In genomic region chr11:52227053-52227452, GRCm38 (mm10) we compare ENCODE assay signal across 35 mouse cellular contexts. TPM values are rescaled to one million over a fixed set of nuclear protein-coding genes. Genes with fewer than 3 reads are reported as not detected.
DNase-seq lines count a peak whose midpoint lies in the region; ATAC-seq and TF ChIP-seq lines count a peak whose summit lies in the region.
"Had no signal": no experiment of that assay in that cellular context is flagged by ENCODE, and none has a peak within 500 bp of the region (broad histone marks: within the 10 kb centered on the region; RNA-seq: fewer than 3 reads in every experiment).

No protein-coding gene starts in this region.

- TF ChIP-seq CTCF in kidney, adult 2 months (conservative IDR thresholded peaks at IDR 0.05; ENCODE audit: insufficient read depth, insufficient read length, low read depth, low read length): no peak
- TF ChIP-seq CTCF in heart, adult 2 months (IDR thresholded peaks at IDR 0.05): no peak

- H3K79me2 ChIP-seq in heart, adult 2 months (replicated peaks; ENCODE audit: control insufficient read depth, insufficient read depth, low read length): 0 out of 2 replicates have a peak, but pooled peaks cover under 1% of the 10 kb centered on the region

- peak overlapping the region; percentile 19; the same call in 1 of the 2 replicates for H3K9ac ChIP-seq in embryonic facial prominence, embryonic 14.5 days (ENCODE audit: low read depth, low read length)
- H3K9ac ChIP-seq in ES-E14 (ENCODE audit: insufficient read depth, low read depth, low read length, poor library complexity, severe bottlenecking): peak overlapping the region; percentile 20; the same call in 1 of the 2 replicates
- no peak overlapping the region for H3K9ac ChIP-seq in heart, adult 2 months (ENCODE audit: low read depth, low read length)
- H3K9ac ChIP-seq: embryonic facial prominence, embryonic 12.5 days; forebrain, embryonic 12.5 days; forebrain, embryonic 15.5 days; hindbrain, embryonic 12.5 days; hindbrain, embryonic 15.5 days had no signal

- in situ Hi-C loops in ES-E14 (cut with MboI; ENCODE audit: low sequenced_read_pairs in 2 of 2, unreplicated experiment in 2 of 2): no loop called here

- no peaks in the 10 kb centered on the region for H3K36me3 ChIP-seq in embryonic facial prominence, embryonic 14.5 days (ENCODE audit: control insufficient read depth, insufficient read depth, low read length)
- H3K36me3 ChIP-seq in embryonic facial prominence, embryonic 10.5 days (replicated peaks): no peaks in the 10 kb centered on the region
- H3K36me3 ChIP-seq in kidney, adult 2 months (ENCODE audit: control insufficient read depth, insufficient read depth, low read length): no peaks in the 10 kb centered on the region
- no peaks in the 10 kb centered on the region for H3K36me3 ChIP-seq in ES-E14 (ENCODE audit: control insufficient read depth, insufficient read depth, low read length, poor library complexity, severe bottlenecking)
- no peaks in the 10 kb centered on the region for H3K36me3 ChIP-seq in heart, adult 2 months (ENCODE audit: control insufficient read depth, insufficient read depth, low read length)
- H3K36me3 ChIP-seq: embryonic facial prominence, embryonic 12.5 days; forebrain, embryonic 12.5 days; forebrain, embryonic 15.5 days; G1E; hindbrain, embryonic 12.5 days; hindbrain, embryonic 15.5 days had no signal

- intact Hi-C loops in heart, adult 2 months (cut with DNase I): loop anchor here (10.0 kb wide), 1 partner anchor 118 kb away; no protein-coding TSS in a partner anchor

- peaks cover 5% of the 10 kb centered on the region for H3K4me1 ChIP-seq in embryonic facial prominence, embryonic 14.5 days (ENCODE audit: control insufficient read depth, insufficient read depth, low read length)
- H3K4me1 ChIP-seq in embryonic facial prominence, embryonic 10.5 days: peaks cover 17% of the 10 kb centered on the region
- H3K4me1 ChIP-seq in kidney, adult 2 months (ENCODE audit: control insufficient read depth, insufficient read depth, low read length): peaks cover 17% of the 10 kb centered on the region; the same call in 1 of the 2 replicates
- peaks cover 9 to 16% of the 10 kb centered on the region in 2 experiments; a peak in 2 of 4 replicates for H3K4me1 ChIP-seq in ES-E14 (ENCODE audit: control insufficient read depth in 2 of 2, insufficient read depth in 2 of 2, low read length in 2 of 2, poor library complexity in 1 of 2)
- peaks cover 2% of the 10 kb centered on the region; the same call in 1 of the 2 replicates for H3K4me1 ChIP-seq in heart, adult 2 months (ENCODE audit: control insufficient read depth, insufficient read depth, low read length)

- no peak for TF ChIP-seq EP300 in heart, adult 2 months (IDR thresholded peaks at IDR 0.05; ENCODE audit: insufficient read depth, low read depth, low read length)

- H3K9me3 ChIP-seq in embryonic facial prominence, embryonic 14.5 days (ENCODE audit: control insufficient read depth, low read length): no peaks in the 10 kb centered on the region
- H3K9me3 ChIP-seq in embryonic facial prominence, embryonic 10.5 days: no peaks in the 10 kb centered on the region
- H3K9me3 ChIP-seq in ES-E14 (ENCODE audit: control insufficient read depth, insufficient read depth, low read depth, low read length): no peaks in the 10 kb centered on the region
- H3K9me3 ChIP-seq: embryonic facial prominence, embryonic 12.5 days; forebrain, embryonic 12.5 days; forebrain, embryonic 15.5 days; G1E; hindbrain, embryonic 12.5 days; hindbrain, embryonic 15.5 days had no signal

- no peak overlapping the region for H3K4me3 ChIP-seq in embryonic facial prominence, embryonic 14.5 days (ENCODE audit: low read depth, low read length)
- no peak overlapping the region for H3K4me3 ChIP-seq in embryonic facial prominence, embryonic 10.5 days
- no peak overlapping the region for H3K4me3 ChIP-seq in kidney, adult 2 months (ENCODE audit: insufficient read depth, low read depth, low read length)
- H3K4me3 ChIP-seq in ES-E14 (ENCODE audit: insufficient read depth in 1 of 2, low read depth in 1 of 2, low read length in 2 of 2, poor library complexity in 1 of 2, severe bottlenecking in 1 of 2): no peak overlapping the region
- no peak overlapping the region for H3K4me3 ChIP-seq in heart, adult 2 months
- H3K4me3 ChIP-seq: embryonic facial prominence, embryonic 12.5 days; erythroblast, embryonic 14.5 days; forebrain, embryonic 12.5 days; forebrain, embryonic 15.5 days; hindbrain, embryonic 12.5 days; hindbrain, embryonic 15.5 days had no signal

- TF ChIP-seq POLR2A in kidney, adult 2 months (IDR thresholded peaks at IDR 0.05; ENCODE audit: low read depth, low read length): no peak
- no peak for TF ChIP-seq POLR2A in heart, adult 2 months (IDR thresholded peaks at IDR 0.05; ENCODE audit: insufficient read depth, low read depth, low read length)

- ATAC-seq in embryonic facial prominence, embryonic 14.5 days (ENCODE audit: low read depth): no peak
- ATAC-seq: forebrain, embryonic 15.5 days; Patski had no signal

- H3K27ac ChIP-seq in embryonic facial prominence, embryonic 14.5 days (replicated peaks; ENCODE audit: low read depth, low read length): no peak overlapping the region
- H3K27ac ChIP-seq in embryonic facial prominence, embryonic 10.5 days (replicated peaks): no peak overlapping the region
- H3K27ac ChIP-seq in kidney, adult 2 months (ENCODE audit: insufficient read depth, low read depth, low read length): no peak overlapping the region
- H3K27ac ChIP-seq in ES-E14 (ENCODE audit: insufficient read depth, low read depth, low read length, poor library complexity, severe bottlenecking): peak overlapping the region; percentile 88
- no peak overlapping the region for H3K27ac ChIP-seq in heart, adult 2 months
- H3K27ac ChIP-seq: embryonic facial prominence, embryonic 12.5 days; forebrain, embryonic 12.5 days; forebrain, embryonic 15.5 days; hindbrain, embryonic 12.5 days; hindbrain, embryonic 15.5 days had no signal

- no peak for DNase-seq in embryonic facial prominence, embryonic 14.5 days (ENCODE audit: low spot score)
- no peak for DNase-seq in embryonic facial prominence, embryonic 10.5 days (ENCODE audit: low spot score)
- DNase-seq in kidney, adult 2 months: peak; percentile 50
- no peak for DNase-seq in kidney, adult 11 months
- DNase-seq in CD4-positive helper T cell, adult 2 months (ENCODE audit: low read depth, low spot score): peak; percentile 0
- DNase-seq in ES-E14 (ENCODE audit: low read depth, low spot score): no peak
- no peak for DNase-seq in adrenal gland, postnatal 36 days
- no peak for DNase-seq in heart, adult 2 months
- DNase-seq: cerebellum, adult 11-12 months; cerebellum, adult 8-10 months; cerebellum, postnatal 10 days; gastrocnemius, postnatal 10 days; gastrocnemius, postnatal 36 days had no signal

- 55% methylated on average over 3 of the region's 3 CpGs for WGBS in embryonic facial prominence, embryonic 14.5 days
- WGBS in embryonic facial prominence, embryonic 10.5 days: 73% methylated on average over 3 of the region's 3 CpGs
- 65% methylated on average over 3 of the region's 3 CpGs for WGBS in kidney, adult 2 months
- WGBS in heart, adult 2 months: 70% methylated on average over 3 of the region's 3 CpGs

- H3K27me3 ChIP-seq in embryonic facial prominence, embryonic 14.5 days (replicated peaks; ENCODE audit: control insufficient read depth, insufficient read depth, low read length): no peaks in the 10 kb centered on the region
- 0 out of 2 replicates have a peak, but pooled peaks cover 10% of the 10 kb centered on the region for H3K27me3 ChIP-seq in embryonic facial prominence, embryonic 10.5 days (replicated peaks; ENCODE audit: low read depth, poor library complexity, severe bottlenecking)
- H3K27me3 ChIP-seq in kidney, adult 2 months (replicated peaks; ENCODE audit: control insufficient read depth, insufficient read depth, low read length): no peaks in the 10 kb centered on the region
- H3K27me3 ChIP-seq in heart, adult 2 months (ENCODE audit: control insufficient read depth, insufficient read depth, low read length): no peaks in the 10 kb centered on the region
- H3K27me3 ChIP-seq: forebrain, embryonic 15.5 days; Patski had no signal

- no peak overlapping the region for H3K4me2 ChIP-seq in embryonic facial prominence, embryonic 14.5 days (ENCODE audit: low read depth, low read length)
- H3K4me2 ChIP-seq: embryonic facial prominence, embryonic 12.5 days; forebrain, embryonic 12.5 days; forebrain, embryonic 15.5 days; heart, embryonic 11.5 days; hindbrain, embryonic 12.5 days; hindbrain, embryonic 15.5 days had no signal

TF ChIP-seq in ES-E14, 5 proteins besides CTCF, POLR2A, EP300 and RAD21:
- TF ChIP-seq CHD2 (IDR thresholded peaks at IDR 0.05; ENCODE audit: low read depth, low read length) (no peak), MAFK (IDR thresholded peaks at IDR 0.05; ENCODE audit: insufficient read depth, low read depth, low read length) (no peak), HCFC1 (IDR thresholded peaks at IDR 0.05; ENCODE audit: borderline replicate concordance, insufficient read depth, low read length) (no peak), ZNF384 (IDR thresholded peaks at IDR 0.05; ENCODE audit: low read depth, low read length) (no peak), ZC3H11A (IDR thresholded peaks at IDR 0.05; ENCODE audit: borderline replicate concordance, low read depth, low read length) (no peak)
TF ChIP-seq in ES-E14: peak in this region for 0.

RNA-seq across cellular contexts. Expression of gene Skp1a, which starts 4.7 kb away (rescaled TPM):
- polyA plus RNA-seq in embryonic facial prominence, embryonic 14.5 days (2014; fragmentation: Nextera tagmentation; extraction: Ambion mirVana): 737 and 739 TPM in 2 replicates
- 938 and 966 TPM in 2 replicates for polyA plus RNA-seq in embryonic facial prominence, embryonic 10.5 days (2016; fragmentation: Nextera tagmentation; extraction: Ambion mirVana)
- polyA plus RNA-seq in kidney, adult 2 months (2012; rRNA removed): 34.4 and 68.9 TPM in 2 replicates
- total RNA-seq in ES-E14 (2012; rRNA removed): 204 and 317 TPM in 2 replicates
- total RNA-seq in adrenal gland, postnatal 36 days (2021): 100 to 1,000 TPM; 529 to 536 TPM
- total RNA-seq in heart, adult 2 months (2021): 100 to 1,000 TPM; 241 to 255 TPM
- polyA plus RNA-seq in heart, adult 2 months (2012; rRNA removed): 38.9 and 72.9 TPM in 2 replicates

RNA-seq across cellular contexts. Expression of gene Olfr1371, which starts 13.3 kb away (rescaled TPM):
- polyA plus RNA-seq in embryonic facial prominence, embryonic 14.5 days (2014; fragmentation: Nextera tagmentation; extraction: Ambion mirVana): not detected in 2 replicates
- polyA plus RNA-seq in embryonic facial prominence, embryonic 10.5 days (2016; fragmentation: Nextera tagmentation; extraction: Ambion mirVana): not detected in 2 replicates
- not detected in 2 replicates for polyA plus RNA-seq in kidney, adult 2 months (2012; rRNA removed)
- not detected in 2 replicates for total RNA-seq in ES-E14 (2012; rRNA removed)
- total RNA-seq in adrenal gland, postnatal 36 days (2021): not detected
- not detected for total RNA-seq in heart, adult 2 months (2021)
- not detected in 2 replicates for polyA plus RNA-seq in heart, adult 2 months (2012; rRNA removed)
- total RNA-seq: adrenal gland, adult 18-20 months; adrenal gland, postnatal 10 days; adrenal gland, postnatal 4 days; CH12.LX; gastrocnemius, adult 18-20 months; gastrocnemius, postnatal 10 days; gastrocnemius, postnatal 36 days; granulocyte monocyte progenitor cell, adult 5-6 weeks; heart, adult 8-10 months; heart, postnatal 25 days; hematopoietic stem cell, adult 5-6 weeks had no signal
- polyA plus RNA-seq: brain, embryonic 14.5 days; embryonic facial prominence, embryonic 12.5 days; erythroblast, embryonic 14.5 days; forebrain, embryonic 12.5 days; forebrain, embryonic 15.5 days; G1E; heart, embryonic 11.5 days; heart, embryonic 14.5 days; heart, postnatal 0 days; hindbrain, embryonic 12.5 days; hindbrain, embryonic 15.5 days; intestine, embryonic 14.5 days; Patski had no signal

RNA-seq across cellular contexts. Expression of gene Tcf7, which starts 55.8 kb away (rescaled TPM):
- 17.8 and 27.7 TPM in 2 replicates for polyA plus RNA-seq in embryonic facial prominence, embryonic 14.5 days (2014; fragmentation: Nextera tagmentation; extraction: Ambion mirVana)
- polyA plus RNA-seq in embryonic facial prominence, embryonic 10.5 days (2016; fragmentation: Nextera tagmentation; extraction: Ambion mirVana): 11.3 and 13.0 TPM in 2 replicates
- 2.1 and 13.2 TPM in 2 replicates for polyA plus RNA-seq in kidney, adult 2 months (2012; rRNA removed)
- total RNA-seq in ES-E14 (2012; rRNA removed): 8.1 and 8.4 TPM in 2 replicates
- total RNA-seq in adrenal gland, postnatal 36 days (2021): 10 to 100 TPM; 36.8 to 50.1 TPM
- under 1 TPM; 0.73 to 0.96 TPM for total RNA-seq in heart, adult 2 months (2021)
- 2.3 and 3.1 TPM in 2 replicates for polyA plus RNA-seq in heart, adult 2 months (2012; rRNA removed)
- total RNA-seq: G1E had no signal
- polyA plus RNA-seq: G1E had no signal

Comparison
In these comparisons a context has a peak if more than half of its experiments do, and no peak if none do; other contexts are left out.
1. DNase-seq: peak in kidney, adult 2 months (single experiment) and CD4-positive helper T cell, adult 2 months (single experiment); none in embryonic facial prominence, embryonic 14.5 days (single experiment), embryonic facial prominence, embryonic 10.5 days (single experiment), kidney, adult 11 months (single experiment), ES-E14 (single experiment), adrenal gland, postnatal 36 days (0 of 2) and heart, adult 2 months (0 of 2).